ENCODE assay signal across 16 mouse cellular contexts in genomic region chr4:152454153-152454552, GRCm38 (mm10). TPM values are rescaled to one million over a fixed set of nuclear protein-coding genes. Genes with fewer than 3 reads are reported as not detected.
"Had no signal": no experiment of that assay in that cellular context is flagged by ENCODE, and none has a peak within 500 bp of the region (broad histone marks: within the 10 kb centered on the region; RNA-seq: fewer than 3 reads in every experiment).

No protein-coding gene starts in this region.

- H3K4me1 ChIP-seq: limb, embryonic 12.5 days; liver, embryonic 13.5 days; lung, embryonic 15.5 days; stomach, embryonic 15.5 days had no signal

- DNase-seq: kidney, postnatal 10 days; kidney, postnatal 4 days; liver; liver, embryonic 13.5 days; liver, postnatal 0 days; lung, postnatal 14 days; retina, postnatal 1 day; thymus, postnatal 36 days had no signal

- H3K36me3 ChIP-seq: limb, embryonic 12.5 days; liver, embryonic 13.5 days; lung, embryonic 15.5 days; midbrain, embryonic 12.5 days; neural tube, embryonic 12.5 days; stomach, embryonic 15.5 days had no signal

- H3K27ac ChIP-seq: limb, embryonic 12.5 days; liver, embryonic 13.5 days; lung, embryonic 15.5 days; macrophage; neural tube, embryonic 12.5 days; stomach, embryonic 15.5 days had no signal

- H3K9ac ChIP-seq: limb, embryonic 12.5 days; liver, embryonic 13.5 days; liver, postnatal 0 days; lung, embryonic 15.5 days; midbrain, embryonic 12.5 days; neural tube, embryonic 12.5 days; stomach, embryonic 15.5 days had no signal

- H3K27me3 ChIP-seq: liver, embryonic 13.5 days; lung, embryonic 15.5 days; midbrain, embryonic 12.5 days; neural tube, embryonic 12.5 days; stomach, embryonic 15.5 days had no signal

- H3K4me2 ChIP-seq: limb, embryonic 12.5 days; liver, embryonic 13.5 days; lung, embryonic 15.5 days; midbrain, embryonic 12.5 days; neural tube, embryonic 12.5 days; stomach, embryonic 15.5 days had no signal

- H3K9me3 ChIP-seq: limb, embryonic 12.5 days; liver, embryonic 13.5 days; lung, embryonic 15.5 days; midbrain, embryonic 12.5 days; neural tube, embryonic 12.5 days; stomach, embryonic 15.5 days had no signal

- H3K4me3 ChIP-seq: limb, embryonic 12.5 days; liver, embryonic 13.5 days; lung, embryonic 15.5 days; megakaryocyte, embryonic 14.5 days; midbrain, embryonic 12.5 days; neural tube, embryonic 12.5 days; stomach, embryonic 15.5 days had no signal

- ATAC-seq: liver, postnatal 0 days had no signal

RNA-seq across cellular contexts. Expression of gene Nphp4, which starts 22.4 kb away (rescaled TPM):
- total RNA-seq: monocyte, adult 5-6 weeks had no signal
